Mouse (Mus musculus): ENCODE measurements around the gene Gm28047. TPM values are rescaled to one million over a fixed set of nuclear protein-coding genes. Genes with fewer than 3 reads are reported as not detected.

Gene Gm28047
- total RNA-seq, 2 experiments from 2014 or later: 3.1 TPM; not detected in 1

GRCm38 (mm10) chr15:102546677-102547427, 78.0 kb downstream of the Gm28047 start:
- DNase-seq: peak; percentile 84 to 85

GRCm38 (mm10) chr15:102546246-102546645, 78.6 kb downstream of the Gm28047 start:
- no peak for DNase-seq

GRCm38 (mm10) chr15:102544801-102545200, 80.1 kb downstream of the Gm28047 start:
- peak in 1 of 2 experiments; percentile 40 for DNase-seq

- no peak for DNase-seq
These were observed 90.9 kb downstream of the Gm28047 start for GRCm38 (mm10) chr15:102533926-102534325.

- no peak for DNase-seq
These were observed 92.6 kb downstream of the Gm28047 start for GRCm38 (mm10) chr15:102532106-102532900.

- no peak for DNase-seq
These were observed 93.3 kb downstream of the Gm28047 start for GRCm38 (mm10) chr15:102531586-102531985.

- DNase-seq: no peak
These were observed 94.3 kb downstream of the Gm28047 start for GRCm38 (mm10) chr15:102530566-102530965.

GRCm38 (mm10) chr15:102528396-102528795, 96.5 kb downstream of the Gm28047 start:
- no peak for DNase-seq

GRCm38 (mm10) chr15:102527936-102528335, 96.9 kb downstream of the Gm28047 start:
- no peak for DNase-seq

GRCm38 (mm10) chr15:102526111-102527002, 98.5 kb downstream of the Gm28047 start:
- DNase-seq: no peak

- peak; percentile 63 to 75 for DNase-seq
These were observed 99.9 kb downstream of the Gm28047 start, which contains the start of gene Npff for GRCm38 (mm10) chr15:102524892-102525485. Npff (minus strand) TSS chr15:102524942.

GRCm38 (mm10) chr15:102521480-102521879, 103.4 kb downstream of the Gm28047 start:
- DNase-seq: no peak

GRCm38 (mm10) chr15:102520416-102520815, 104.5 kb downstream of the Gm28047 start:
- DNase-seq: no peak

GRCm38 (mm10) chr15:102519211-102520141, 105.4 kb downstream of the Gm28047 start:
- DNase-seq: no peak

- no peak for DNase-seq
These were observed 106.0 kb downstream of the Gm28047 start for GRCm38 (mm10) chr15:102518859-102519201.

- DNase-seq: peak; percentile 100
These were observed 106.7 kb downstream of the Gm28047 start, which contains the start of gene Tarbp2 for GRCm38 (mm10) chr15:102517976-102518858. Tarbp2 (plus strand) TSS chr15:102518192.

GRCm38 (mm10) chr15:102517631-102517975, 107.3 kb downstream of the Gm28047 start:
- DNase-seq: no peak

GRCm38 (mm10) chr15:102516728-102517404, 108.0 kb downstream of the Gm28047 start, which contains the start of gene Map3k12:
Map3k12 (minus strand) TSS chr15:102517064.
- DNase-seq: peak; percentile 81 to 85

GRCm38 (mm10) chr15:102516293-102516692, 108.6 kb downstream of the Gm28047 start:
- DNase-seq: peak in 1 of 2 experiments; percentile 48
